Mouse (Mus musculus) macrophage (primary cell): ENCODE measurements around the gene Npw. TPM values are rescaled to one million over a fixed set of nuclear protein-coding genes. Genes with fewer than 3 reads are reported as not detected.
A peak's percentile ranks its signal among the peaks of the same experiment; 100 is the strongest.

ENCODE experiments used
- H3K27ac ChIP-seq: fragments of 350-480 bp; formaldehyde crosslinking; 2 replicates; pipeline ENCODE4 v1.9.0; 2021
- H3K36me3 ChIP-seq: fragments of 350-480 bp; formaldehyde crosslinking; 2 replicates; pipeline ENCODE4 v1.9.0; 2021; ENCODE audit errors: inconsistent target
- H3K4me3 ChIP-seq: fragments of 350-480 bp; formaldehyde crosslinking; 2 replicates; pipeline ENCODE4 v1.9.0; 2021; ENCODE audit errors: inconsistent target
- H3K79me2 ChIP-seq: fragments of 350-480 bp; formaldehyde crosslinking; 2 replicates; pipeline ENCODE4 v1.9.0; 2021; ENCODE audit errors: inconsistent target
- WGBS: methylation state at CpG from one replicate; pipeline ENCODE4 v1.1.7; 2026; ENCODE audit warnings: inconsistent platforms; ENCODE audit not compliant: missing documents; 5-methylcytosine and 5-hydroxymethylcytosine counted together
- polyA plus RNA-seq: library from polyadenylated mRNA; stranded (reverse); fragments of 250-400 nt; gene quantifications from 3 replicates; pipeline ENCODE4 v1.2.4, GENCODE M21; 2018; ENCODE audit warnings: inconsistent platforms
- total RNA-seq, 78 experiments: library from RNA; depleted of rRNA; stranded (reverse); fragments of 250-400 nt; gene quantifications; 1 replicate in 9 of 78; 2 replicates in 24 of 78; 3 replicates in 43 of 78; 4 replicates in 2 of 78; pipeline ENCODE4 v1.2.4; 2018; ENCODE audit warnings: inconsistent platforms in 56 of 78

Gene Npw
- total RNA-seq (2018; cell fraction: chromatin; rRNA removed): not detected
- not detected for total RNA-seq (2018; cell fraction: cytosol; rRNA removed)
- total RNA-seq (2018; cell fraction: nucleus; rRNA removed): not detected
- polyA plus RNA-seq: not detected in 3 replicates

- H3K79me2 ChIP-seq: no peaks in the 10 kb centered on the region
- H3K36me3 ChIP-seq: no peaks in the 10 kb centered on the region
- 7% methylated on average over 47 of the region's 47 CpGs for WGBS
- H3K4me3 ChIP-seq: no peak within 1 kb of the TSS
- H3K27ac ChIP-seq: no peak within 1 kb of the TSS
Measured at GRCm38 (mm10) chr17:24658017-24658758, at the start of gene Npw. TSS of gene Npw (minus strand) at chr17:24658457.

- Histone ChIP-seq H3K36me3 (peaks cover 10% of the 10 kb centered on the region; the same call in 1 of the 2 replicates), H3K4me3 (peak overlapping the region; percentile 91), H3K79me2 (peaks cover 17% of the 10 kb centered on the region; the same call in 1 of the 2 replicates), H3K27ac (peak overlapping the region; percentile 51)
- WGBS: 3% methylated on average over 23 of the region's 24 CpGs
Measured at GRCm38 (mm10) chr17:24707801-24708425, 49.7 kb upstream of the Npw start.

- WGBS: 3% methylated on average over 32 of the region's 32 CpGs
- H3K36me3 ChIP-seq: peaks cover 12% of the 10 kb centered on the region; the same call in 1 of the 2 replicates
- peaks cover 17% of the 10 kb centered on the region; the same call in 1 of the 2 replicates for H3K79me2 ChIP-seq
- peak within 1 kb of the TSS; percentile 91 for H3K4me3 ChIP-seq
- peak within 1 kb of the TSS; percentile 51 for H3K27ac ChIP-seq
Measured at GRCm38 (mm10) chr17:24706982-24707800, 48.9 kb upstream of the Npw start, which contains the start of gene Tbl3. TSS of gene Tbl3 (minus strand) at chr17:24707660.

- Histone ChIP-seq H3K27ac (no peak overlapping the region), H3K36me3 (peaks cover 25% of the 10 kb centered on the region; the same call in 1 of the 2 replicates), H3K79me2 (peaks cover 17% of the 10 kb centered on the region; the same call in 1 of the 2 replicates), H3K4me3 (no peak overlapping the region)
- 88% methylated on average over 3 of the region's 3 CpGs for WGBS
Measured at GRCm38 (mm10) chr17:24705821-24706220, 47.6 kb upstream of the Npw start.

DNA sequence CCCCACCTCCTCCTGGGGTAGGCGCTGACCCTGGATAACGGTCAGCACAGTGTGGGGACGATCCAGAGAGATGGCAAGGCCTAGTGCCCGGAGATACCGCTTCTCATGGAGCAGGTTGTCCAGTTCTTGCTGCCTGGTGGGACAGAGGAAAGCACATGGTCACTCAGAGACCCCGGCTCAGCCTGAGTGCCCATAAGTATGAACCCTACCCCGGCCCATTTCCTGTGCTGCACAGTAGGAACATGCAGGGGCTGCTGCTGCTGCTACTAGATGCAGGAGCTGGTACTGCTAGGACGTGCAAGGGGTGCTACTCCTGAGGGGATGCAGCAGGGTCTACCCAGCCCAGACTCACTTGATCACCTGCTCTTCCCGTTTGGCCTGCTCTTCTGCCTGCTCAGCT lies 43.0 kb upstream of the Npw start:
- Histone ChIP-seq H3K79me2 (peaks cover 8% of the 10 kb centered on the region; the same call in 1 of the 2 replicates), H3K27ac (no peak overlapping the region)
- 98% methylated on average over 7 of the region's 9 CpGs for WGBS

GRCm38 (mm10) chr17:24699473-24699872 lies 41.2 kb upstream of the Npw start:
- no peak overlapping the region for H3K4me3 ChIP-seq
- 80% methylated on average over 2 of the region's 2 CpGs for WGBS
- no peak overlapping the region for H3K27ac ChIP-seq
- H3K79me2 ChIP-seq: no peaks in the 10 kb centered on the region
- H3K36me3 ChIP-seq: peaks cover 31% of the 10 kb centered on the region; the same call in 1 of the 2 replicates

More for the DNA sequence above, 43.0 kb upstream of the Npw start:
- H3K4me3 ChIP-seq: no peak overlapping the region
- peaks cover 33% of the 10 kb centered on the region; the same call in 1 of the 2 replicates for H3K36me3 ChIP-seq

DNA sequence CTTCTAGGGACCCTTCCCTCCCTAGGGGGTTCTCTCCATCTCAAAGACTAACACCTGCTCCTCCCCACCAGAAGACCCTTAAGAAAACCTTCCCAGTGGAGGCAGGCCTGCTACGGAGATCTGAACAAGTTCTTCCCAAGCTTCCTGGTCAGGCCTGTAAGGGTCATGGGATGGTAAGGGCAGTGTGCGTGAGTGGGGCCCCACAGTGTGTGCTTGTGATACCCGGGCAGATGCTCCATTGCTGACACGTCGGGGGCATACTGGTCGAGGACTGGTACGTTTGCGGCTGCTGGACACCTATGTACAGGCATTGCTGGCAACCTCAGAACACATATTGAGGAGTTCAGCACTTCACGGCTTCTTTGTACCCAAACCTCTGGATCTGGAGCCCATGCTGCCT lies 40.5 kb upstream of the Npw start:
- peaks cover 24% of the 10 kb centered on the region; the same call in 1 of the 2 replicates for H3K36me3 ChIP-seq
- WGBS: 85% methylated on average over 9 of the region's 9 CpGs
- no peak overlapping the region for H3K27ac ChIP-seq
- H3K4me3 ChIP-seq: no peak overlapping the region
- no peaks in the 10 kb centered on the region for H3K79me2 ChIP-seq

DNA sequence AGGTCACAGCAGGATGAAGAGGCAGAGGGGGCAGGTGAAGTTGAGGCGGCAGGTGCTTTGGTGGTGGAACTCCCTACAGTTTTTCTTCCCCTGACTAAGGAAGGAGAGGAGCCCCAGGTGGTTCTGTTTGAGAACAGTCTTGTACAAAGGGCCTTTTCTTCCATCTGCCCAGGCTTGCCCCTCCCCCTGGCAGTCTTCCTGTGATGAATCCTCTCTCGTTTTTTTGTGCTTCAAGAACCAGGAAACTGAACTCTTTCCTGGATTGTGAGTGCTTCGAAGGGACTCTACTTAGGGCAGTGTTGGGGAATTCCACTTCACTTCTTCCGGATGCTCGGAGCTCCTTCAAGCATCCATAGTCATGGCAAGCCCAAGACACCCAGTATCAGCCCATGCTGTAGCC lies 39.7 kb upstream of the Npw start:
- H3K27ac ChIP-seq: no peak overlapping the region
- peaks cover 23% of the 10 kb centered on the region; the same call in 1 of the 2 replicates for H3K36me3 ChIP-seq
- 57% methylated on average over 5 of the region's 5 CpGs for WGBS

GRCm38 (mm10) chr17:24696011-24696697 lies 37.9 kb upstream of the Npw start, which contains the start of the genes Gfer and Noxo1:
TSS of gene Gfer (minus strand) at chr17:24696156.
TSS of gene Noxo1 (plus strand) at chr17:24696234.
- peaks cover 11% of the 10 kb centered on the region; the same call in 1 of the 2 replicates for H3K36me3 ChIP-seq
- H3K4me3 ChIP-seq: peak within 1 kb of the TSS; percentile 67
- no peak within 1 kb of the TSS for H3K27ac ChIP-seq
- H3K79me2 ChIP-seq: no peaks in the 10 kb centered on the region
- under 1% methylated on average over 59 of the region's 76 CpGs for WGBS

More for the DNA sequence above, 39.7 kb upstream of the Npw start:
- H3K79me2 ChIP-seq: no peaks in the 10 kb centered on the region
- no peak overlapping the region for H3K4me3 ChIP-seq

DNA sequence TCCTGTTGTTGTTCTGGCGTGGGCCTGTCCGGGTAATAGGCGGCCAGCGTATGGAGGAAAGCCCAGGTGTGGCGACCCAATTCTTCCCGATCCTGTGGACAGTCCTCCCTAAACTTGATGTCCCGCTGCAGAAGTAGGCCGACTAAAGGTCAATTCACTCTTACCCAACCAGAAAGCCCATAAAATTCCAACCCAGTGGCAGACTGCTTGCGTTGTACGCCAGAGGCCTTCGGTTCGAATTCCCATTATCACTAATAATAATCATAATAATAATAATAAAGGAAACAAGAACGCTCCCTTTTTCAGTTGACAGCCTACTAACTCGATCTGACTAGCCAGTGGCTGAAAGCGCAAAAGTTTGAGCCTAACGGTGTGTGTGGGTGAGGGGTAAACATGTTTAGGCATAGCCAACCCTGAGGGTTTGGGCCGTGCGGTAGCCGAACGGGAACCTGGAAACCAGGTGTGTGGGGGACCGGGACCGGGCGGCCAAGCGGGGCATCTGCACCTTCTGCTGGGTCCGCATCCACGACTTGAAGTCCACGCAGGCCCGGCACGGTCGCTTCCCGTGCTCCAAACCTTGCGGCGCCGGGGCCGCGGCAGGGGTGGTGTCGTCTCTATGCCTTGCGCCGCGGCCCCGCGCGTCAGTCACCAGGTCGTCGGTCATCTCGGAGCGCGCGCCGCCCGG lies 37.2 kb upstream of the Npw start:
- 10% methylated on average over 43 of the region's 51 CpGs for WGBS
- Histone ChIP-seq H3K27ac (no peak overlapping the region), H3K4me3 (peak overlapping the region; percentile 46), H3K36me3 (peaks cover 5% of the 10 kb centered on the region; the same call in 1 of the 2 replicates), H3K79me2 (no peaks in the 10 kb centered on the region)

GRCm38 (mm10) chr17:24692385-24692784 lies 34.1 kb upstream of the Npw start:
- Histone ChIP-seq H3K79me2 (no peaks in the 10 kb centered on the region), H3K4me3 (no peak overlapping the region), H3K27ac (peak overlapping the region; percentile 48), H3K36me3 (no peaks in the 10 kb centered on the region)
- 45% methylated on average over 5 of the region's 5 CpGs for WGBS

GRCm38 (mm10) chr17:24689251-24690081 lies 31.2 kb upstream of the Npw start, which contains the start of gene Syngr3:
TSS of gene Syngr3 (minus strand) at chr17:24689955.
- no peak within 1 kb of the TSS for H3K4me3 ChIP-seq
- 10% methylated on average over 54 of the region's 55 CpGs for WGBS
- H3K79me2 ChIP-seq: no peaks in the 10 kb centered on the region
- H3K36me3 ChIP-seq: no peaks in the 10 kb centered on the region
- H3K27ac ChIP-seq: no peak within 1 kb of the TSS
